Mouse (Mus musculus): ENCODE measurements around the gene Gm364.

Gene Gm364

DNA sequence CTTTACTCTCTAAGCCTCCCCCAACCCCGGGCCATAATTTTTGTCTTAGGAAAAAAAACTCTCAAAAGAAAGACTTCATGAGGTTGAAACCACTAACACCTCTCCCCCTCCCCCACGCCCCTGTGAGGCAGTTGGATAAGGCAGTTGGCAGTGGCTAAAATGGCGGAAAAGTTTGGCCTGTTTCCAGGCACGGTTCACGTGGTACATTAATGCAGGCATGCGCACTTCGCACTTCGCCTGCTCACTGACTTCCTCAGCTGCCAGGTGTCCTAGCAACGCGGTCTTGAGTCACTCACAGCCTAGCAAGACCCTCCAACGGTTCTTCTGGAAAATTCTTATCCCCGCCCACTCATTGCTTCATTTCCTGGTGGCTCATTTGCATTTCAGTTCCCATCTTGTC, at the start of gene Gm364:
TSS of gene Gm364 (plus strand) at position 386 of the 400 bp plus-strand sequence.
- CTCF ChIA-PET, result no interaction called here

DNA sequence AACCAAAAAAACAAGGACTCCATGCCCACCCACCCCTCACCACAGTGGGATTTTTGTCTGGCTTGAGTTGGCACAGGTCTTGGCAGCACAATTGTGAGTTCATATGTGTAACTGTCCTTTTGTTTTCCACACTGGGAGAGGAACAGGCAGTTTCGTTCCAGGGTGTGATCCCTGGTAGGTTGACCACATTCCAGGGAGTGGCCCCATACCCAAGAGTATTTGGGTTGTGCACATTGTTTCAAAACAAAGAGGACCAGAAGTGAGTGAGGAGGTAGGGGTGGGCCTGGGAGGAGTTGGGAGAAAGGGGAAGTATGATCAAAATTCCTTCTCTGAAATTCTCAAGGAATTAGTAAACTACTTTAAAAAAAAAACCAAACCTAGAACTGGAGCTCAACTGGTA, 49.6 kb upstream of the Gm364 start:
- CTCF ChIA-PET, result no interaction called here

GRCm38 (mm10) chrX:57364891-57365569, 43.9 kb upstream of the Gm364 start:
- CTCF ChIA-PET, result no interaction called here

GRCm38 (mm10) chrX:57372965-57373364, 36.0 kb upstream of the Gm364 start:
- CTCF ChIA-PET, result no interaction called here

DNA sequence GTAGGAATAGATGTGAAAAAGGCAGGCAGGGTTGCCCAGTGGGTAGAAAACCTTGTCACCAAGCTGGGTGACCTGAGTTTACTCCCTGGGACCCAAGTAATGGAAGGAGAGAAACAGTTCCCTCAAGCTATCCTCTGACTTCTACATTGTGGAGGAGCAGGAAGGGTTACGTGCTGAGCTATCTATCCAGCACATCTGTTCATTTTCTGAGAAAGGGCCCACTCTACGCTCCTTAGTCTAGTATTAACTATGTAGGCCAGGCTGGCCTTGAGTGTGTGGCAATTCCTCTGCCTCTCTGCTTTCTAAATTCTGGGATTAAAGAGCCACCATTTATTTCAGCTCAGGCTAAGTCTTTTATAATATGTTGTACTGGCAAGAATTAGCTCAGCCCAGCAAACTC, 35.4 kb upstream of the Gm364 start:
- CTCF ChIA-PET, result no interaction called here

DNA sequence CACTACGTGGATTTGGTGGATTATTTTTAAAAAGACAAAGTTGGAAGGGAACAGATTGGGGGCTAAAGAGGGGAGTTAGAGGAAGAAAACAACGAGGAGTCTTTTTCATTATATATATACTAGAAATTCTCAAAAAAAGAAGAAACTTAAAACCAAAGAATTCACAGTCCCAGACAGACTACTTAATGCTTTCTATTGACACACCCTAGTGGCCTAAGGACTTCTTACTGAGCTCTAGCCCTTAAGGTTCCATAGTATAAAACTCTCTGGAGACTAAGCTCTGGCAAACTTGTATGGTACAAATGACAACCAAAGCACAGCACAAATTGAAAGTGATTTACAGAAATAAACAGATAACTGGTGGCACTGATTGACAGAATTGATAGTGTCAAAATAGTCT, 34.9 kb upstream of the Gm364 start:
- CTCF ChIA-PET, result no interaction called here

GRCm38 (mm10) chrX:57377096-57377495, 31.9 kb upstream of the Gm364 start:
- CTCF ChIA-PET, result no interaction called here

DNA sequence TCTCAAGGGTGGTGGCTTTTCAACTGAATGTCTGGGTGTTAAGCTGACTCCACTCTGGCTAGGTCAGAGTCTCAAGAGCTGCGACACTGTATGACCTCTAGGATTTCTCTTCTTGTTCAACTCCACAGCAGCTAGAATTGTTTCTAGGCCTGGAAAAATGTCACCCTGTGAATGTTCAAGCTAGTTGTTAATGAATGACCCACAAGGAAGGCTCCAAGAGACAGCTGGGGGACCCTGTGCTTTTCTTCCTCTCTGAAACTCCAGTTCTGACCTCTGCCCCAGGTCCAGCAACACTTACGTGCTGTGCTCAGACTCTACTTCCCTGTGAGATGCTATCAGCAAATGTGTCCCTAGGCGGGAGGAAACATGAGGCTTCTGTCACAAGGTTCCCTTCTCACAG, 30.4 kb upstream of the Gm364 start:
- CTCF ChIA-PET, result no interaction called here

GRCm38 (mm10) chrX:57380915-57381314, 28.0 kb upstream of the Gm364 start:
- CTCF ChIA-PET, result no interaction called here

GRCm38 (mm10) chrX:57392367-57393246, 16.3 kb upstream of the Gm364 start, which contains the start of gene Rbmx:
Gene Rbmx, minus strand, starts transcription at chrX:57393036.
- CTCF ChIA-PET, result no interaction called here

DNA sequence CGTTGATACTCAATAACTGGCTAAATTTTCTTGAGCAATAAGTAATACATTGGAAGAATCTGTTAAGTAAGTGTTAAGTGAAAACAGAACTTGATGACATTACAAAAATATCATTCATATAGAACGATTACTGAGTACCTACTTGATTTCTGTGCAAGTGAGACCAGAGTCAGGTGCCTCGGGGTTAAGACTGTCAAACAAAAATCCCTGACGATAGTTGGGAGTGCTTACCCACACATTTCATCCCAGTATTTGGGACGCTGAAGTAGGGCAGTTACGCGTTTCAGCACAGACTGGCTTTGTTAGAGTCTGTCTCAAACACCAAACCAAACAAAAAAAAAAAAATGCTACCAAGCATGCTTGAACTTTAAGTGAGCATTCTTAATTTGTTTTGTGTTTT, 15.5 kb upstream of the Gm364 start:
- CTCF ChIA-PET, result no interaction called here

DNA sequence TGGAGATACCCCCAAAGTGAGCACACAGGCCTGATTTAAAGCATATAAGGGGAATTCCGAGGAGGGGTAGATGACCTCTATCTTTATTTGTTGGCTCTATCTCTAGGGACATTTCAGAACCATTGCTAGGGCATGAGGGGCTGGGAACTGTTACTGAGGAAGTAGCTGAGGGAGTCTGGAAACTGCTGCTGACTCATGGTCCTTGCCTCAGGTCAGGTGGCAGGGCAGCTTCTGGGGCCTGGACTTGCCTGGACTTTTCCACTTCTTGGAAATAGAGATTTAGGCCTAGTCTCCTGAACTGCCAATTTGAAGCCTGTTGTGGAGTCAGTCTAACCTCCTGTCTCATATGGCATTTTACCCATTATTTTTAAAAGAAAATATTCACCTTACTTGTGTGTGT, 7.6 kb upstream of the Gm364 start:
- CTCF ChIA-PET, result no interaction called here

GRCm38 (mm10) chrX:57403651-57404050, 5.3 kb upstream of the Gm364 start:
- CTCF ChIA-PET, result no interaction called here

- CTCF ChIA-PET, result no interaction called here
Observed at GRCm38 (mm10) chrX:57431610-57432009, 22.7 kb downstream of the Gm364 start.

DNA sequence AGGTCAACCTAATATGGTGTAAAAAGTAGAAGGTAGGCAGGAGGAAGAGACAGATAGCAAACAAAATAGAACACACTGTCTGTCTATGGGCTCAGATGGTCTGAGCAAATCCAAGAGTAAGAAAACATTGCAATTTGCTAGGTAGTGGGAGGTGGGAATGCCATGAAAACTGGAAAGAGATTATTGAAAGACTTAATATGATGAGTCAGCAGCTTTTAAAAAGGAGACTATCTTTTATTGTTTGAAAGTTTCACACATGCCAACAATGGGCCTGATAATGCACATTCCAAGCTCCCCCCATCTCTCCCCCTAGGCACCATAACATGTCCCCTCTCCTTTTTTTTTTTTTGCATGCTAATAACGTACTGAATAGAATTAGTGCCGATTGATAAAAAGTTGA, 24.9 kb downstream of the Gm364 start:
- CTCF ChIA-PET, result no interaction called here

DNA sequence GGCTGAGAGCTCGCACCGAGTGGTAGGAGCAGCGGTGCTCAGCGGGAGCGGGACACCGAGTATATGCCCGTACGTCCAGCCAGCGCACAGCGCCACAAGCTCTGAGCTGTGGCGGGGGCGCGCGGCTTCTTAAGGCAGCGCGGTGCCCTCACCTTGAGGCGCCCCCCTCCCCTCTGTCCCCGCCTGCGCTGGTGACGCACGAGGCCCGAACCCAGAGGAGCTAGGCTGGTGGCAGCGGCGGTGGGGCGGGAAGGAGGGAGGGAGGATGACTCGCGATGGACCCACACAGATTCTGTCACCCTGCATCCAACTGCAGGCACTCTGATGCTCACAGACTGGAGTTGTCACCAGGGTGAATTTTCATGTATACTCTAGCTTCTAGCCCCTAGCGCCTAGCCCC, 94.7 kb downstream of the Gm364 start, which contains the start of gene Gpr101:
TSS of gene Gpr101 (minus strand) at position 124 of the 400 bp plus-strand sequence.
- CTCF ChIA-PET, result no interaction called here

DNA sequence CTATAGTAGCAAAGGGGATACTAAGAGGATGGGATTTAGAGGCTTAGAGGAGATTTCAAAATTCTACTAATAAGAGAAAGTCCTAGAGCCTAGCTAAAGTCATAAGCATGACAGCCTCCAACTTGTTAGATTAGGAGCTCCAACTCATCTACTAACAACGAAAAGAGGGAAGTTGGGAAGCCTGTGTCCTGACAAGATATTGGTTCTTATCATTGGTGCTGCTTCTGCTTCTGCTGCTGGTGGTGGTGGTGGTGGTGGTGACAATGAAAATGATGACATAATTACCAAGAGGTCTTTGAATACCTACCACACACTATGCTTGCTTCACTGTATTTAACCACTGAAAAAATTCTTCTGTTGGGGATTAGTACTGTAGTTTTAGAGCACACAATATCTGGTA, 97.3 kb downstream of the Gm364 start:
- CTCF ChIA-PET, result no interaction called here

DNA sequence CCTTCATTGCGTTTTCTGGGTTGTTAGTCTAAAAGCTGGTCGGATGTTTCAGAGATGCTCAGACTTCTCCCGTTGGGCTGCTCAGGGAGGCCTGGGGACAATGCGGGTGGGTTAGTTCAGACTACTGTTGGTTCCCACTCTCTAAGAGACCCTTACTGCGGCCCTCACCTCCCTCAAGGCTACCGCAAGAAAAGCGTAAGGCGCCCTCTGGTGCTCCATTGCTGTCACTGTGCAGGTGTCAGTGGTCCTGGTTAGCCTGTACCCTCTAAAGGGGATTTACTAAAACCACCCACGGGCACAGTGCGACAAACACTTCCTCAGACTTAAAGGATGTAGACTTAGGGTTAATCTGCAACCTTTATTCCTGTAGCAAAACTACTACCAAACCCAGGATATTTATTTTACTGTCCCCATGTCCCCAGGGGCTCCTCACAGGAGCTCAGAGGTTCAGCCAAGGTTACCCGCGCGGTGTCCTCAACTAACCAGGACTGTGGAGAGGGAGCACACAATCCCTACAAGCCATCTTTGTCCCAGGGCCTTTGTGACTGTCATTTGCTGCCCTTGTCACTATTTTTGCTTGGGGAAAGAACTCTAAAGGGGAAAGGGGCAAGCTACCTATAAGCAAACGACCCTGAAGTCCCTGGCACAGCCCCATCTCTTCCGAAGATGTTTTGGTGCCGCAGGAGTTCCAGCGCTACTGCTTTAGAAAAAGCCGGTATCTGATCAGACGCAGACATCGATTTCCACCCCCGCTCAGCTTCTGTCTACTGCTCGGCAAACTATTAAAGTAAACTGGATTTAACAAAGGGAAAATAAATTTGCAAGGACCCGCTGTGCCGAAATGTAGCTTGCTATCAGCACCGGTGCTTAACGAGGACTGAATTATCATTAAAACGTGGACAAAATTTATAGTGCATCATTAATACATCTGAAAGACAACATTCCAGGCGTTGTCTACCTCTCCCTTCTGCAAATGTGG, 112.5 kb downstream of the Gm364 start:
- CTCF ChIA-PET, result no interaction called here
